Mouse (Mus musculus) liver, postnatal 0 days (tissue): ENCODE data around the gene Spag16.

Source experiments
- CTCF ChIP-seq: sonication (generic); IDR thresholded peaks from 2 replicates; pipeline ENCODE4 v1.5.1; 2016; ENCODE audit warnings: antibody characterized with exemption, low read depth
- EP300 ChIP-seq: IDR thresholded peaks from 2 replicates; pipeline ENCODE4 v1.6.1; 2016; ENCODE audit warnings: antibody characterized with exemption, low read depth, mild to moderate bottlenecking

DNA sequence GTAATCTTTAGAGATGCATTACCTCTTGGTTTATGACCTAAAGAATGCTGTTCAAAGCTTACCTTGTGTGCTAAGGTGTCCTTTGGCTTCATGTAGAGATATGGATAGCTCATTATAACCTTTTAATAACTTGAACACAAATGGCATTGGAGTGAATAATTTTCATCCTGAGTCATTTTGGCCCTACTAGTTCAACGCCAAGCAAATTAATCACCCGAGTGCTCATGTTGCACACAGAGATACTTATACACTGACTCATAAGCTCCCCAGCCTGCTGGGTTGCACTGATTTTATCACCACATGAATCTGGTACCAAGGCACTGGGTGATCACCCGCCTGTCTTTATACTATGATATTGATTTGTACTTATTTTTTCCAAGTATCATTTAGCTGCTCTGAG lies 795.0 kb downstream of the Spag16 start:
- TF ChIP-seq CTCF (no peak), EP300 (no peak)
